Mouse (Mus musculus): ENCODE measurements around the gene Gtsf2. TPM values are rescaled to one million over a fixed set of nuclear protein-coding genes. Genes with fewer than 3 reads are reported as not detected.

Gtsf2 gene
- polyA plus RNA-seq, 2 experiments from 2014 or later: not detected

Other genes with a start within 250 kb of the Gtsf2 start
- 10 to 100 TPM; 30.9 to 34.2 TPM for gene Cbx5, start 208.7 kb downstream of the Gtsf2 start, polyA plus RNA-seq (2017; shearing (Covaris generic))
- 100 to 1,000 TPM; 335 to 345 TPM for gene Hnrnpa1, start 208.0 kb downstream of the Gtsf2 start, polyA plus RNA-seq (2017; shearing (Covaris generic))
- 1 to 10 TPM; 1.2 TPM for gene Nfe2, start 190.1 kb downstream of the Gtsf2 start, polyA plus RNA-seq (2017; shearing (Covaris generic))
- gene Copz1, start 175.8 kb downstream of the Gtsf2 start, polyA plus RNA-seq (2017; shearing (Covaris generic)): 100 to 1,000 TPM; 231 to 266 TPM
- not detected for gene Gpr84, start 137.9 kb downstream of the Gtsf2 start, polyA plus RNA-seq (2017; shearing (Covaris generic))
- not detected for gene Zfp385a, start 108.4 kb downstream of the Gtsf2 start, polyA plus RNA-seq (2017; shearing (Covaris generic))
- 1 to 10 TPM; 1.3 to 2.2 TPM for gene Itga5, start 81.7 kb downstream of the Gtsf2 start, polyA plus RNA-seq (2017; shearing (Covaris generic))
- not detected for gene Gtsf1, start 18.0 kb downstream of the Gtsf2 start, polyA plus RNA-seq (2017; shearing (Covaris generic))
- gene Nckap1l, start 5.3 kb upstream of the Gtsf2 start, polyA plus RNA-seq (2017; shearing (Covaris generic)): 10 to 100 TPM; 65.6 to 80.2 TPM
- gene Pde1b, start 54.6 kb upstream of the Gtsf2 start, polyA plus RNA-seq (2017; shearing (Covaris generic)): 1 to 10 TPM; 2.5 to 4.2 TPM
- under 1 TPM in 1 of 2 experiments, not detected in 1; 0.74 TPM for gene Ppp1r1a, start 89.5 kb upstream of the Gtsf2 start, polyA plus RNA-seq (2017; shearing (Covaris generic))
- gene Glycam1, start 116.6 kb upstream of the Gtsf2 start, polyA plus RNA-seq (2017; shearing (Covaris generic)): not detected